Mouse (Mus musculus): ENCODE measurements around the gene Btbd35f19. TPM values are rescaled to one million over a fixed set of nuclear protein-coding genes. Genes with fewer than 3 reads are reported as not detected.
"Not testable (repeated sequence)": the region's sequence is repeated elsewhere in the genome, so short reads cannot be mapped to it uniquely, and the experiment has no call there.

The Btbd35f19 gene
- polyA plus RNA-seq (2016; fragmentation: Nextera tagmentation; extraction: Ambion mirVana), result not detected in 2 replicates

DNA sequence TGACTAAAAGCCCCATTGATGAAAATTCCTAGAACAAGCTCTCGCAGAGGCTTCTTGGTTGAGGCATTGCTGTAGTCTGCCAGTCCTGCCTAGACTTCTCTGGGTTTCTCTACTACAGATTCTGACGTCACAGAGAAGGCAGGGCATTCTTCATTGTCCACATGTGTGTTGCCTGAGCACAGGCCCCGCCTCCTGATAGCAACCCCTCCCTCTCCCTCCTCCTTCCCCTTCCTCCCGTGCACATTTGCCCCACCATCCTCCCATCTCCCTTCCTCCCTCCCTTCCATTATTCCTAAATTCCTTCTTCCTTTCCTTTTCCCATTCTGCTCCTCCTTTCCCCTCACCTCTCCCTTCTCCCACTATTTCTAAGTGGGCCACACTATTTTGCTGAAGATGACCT lies at the start of gene Btbd35f19:
TSS of gene Btbd35f19 (minus strand) at position 101 of the 400 bp plus-strand sequence.
- WGBS, result no CpG with 5 or more reads among the region's 4 CpGs
- not testable (repeated sequence) for H3K36me3 ChIP-seq; H3K27ac ChIP-seq; H3K4me3 ChIP-seq; H3K9me3 ChIP-seq; H3K4me1 ChIP-seq; DNase-seq (ENCODE audit: low spot score); H3K27me3 ChIP-seq (ENCODE audit: insufficient read depth, poor library complexity, severe bottlenecking)

DNA sequence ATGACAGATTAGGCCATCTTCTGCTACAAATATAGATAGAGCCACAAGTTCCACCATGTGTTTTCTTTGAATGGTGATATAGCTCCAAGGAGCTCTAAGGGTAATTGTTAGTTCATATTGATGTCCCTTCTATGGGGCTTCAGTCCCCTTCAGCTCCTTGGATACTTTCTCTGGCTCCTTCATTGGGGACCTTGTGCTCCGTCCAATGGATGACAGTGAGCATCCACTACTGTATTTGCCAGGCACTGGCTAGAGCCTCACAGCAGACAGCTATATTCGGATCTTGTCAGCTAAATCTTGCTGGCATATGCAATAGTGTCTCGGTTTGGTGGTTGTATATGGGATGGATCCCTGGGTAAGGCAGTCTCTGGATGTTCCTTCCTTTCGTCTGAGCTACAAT lies 41.8 kb downstream of the Btbd35f19 start:
- DNase-seq (ENCODE audit: low spot score); H3K27ac ChIP-seq; H3K4me1 ChIP-seq; H3K27me3 ChIP-seq (ENCODE audit: insufficient read depth, poor library complexity, severe bottlenecking); H3K4me3 ChIP-seq; H3K36me3 ChIP-seq; H3K9me3 ChIP-seq: not testable (repeated sequence)
- WGBS, result 84% methylated on average over 3 of the region's 4 CpGs

DNA sequence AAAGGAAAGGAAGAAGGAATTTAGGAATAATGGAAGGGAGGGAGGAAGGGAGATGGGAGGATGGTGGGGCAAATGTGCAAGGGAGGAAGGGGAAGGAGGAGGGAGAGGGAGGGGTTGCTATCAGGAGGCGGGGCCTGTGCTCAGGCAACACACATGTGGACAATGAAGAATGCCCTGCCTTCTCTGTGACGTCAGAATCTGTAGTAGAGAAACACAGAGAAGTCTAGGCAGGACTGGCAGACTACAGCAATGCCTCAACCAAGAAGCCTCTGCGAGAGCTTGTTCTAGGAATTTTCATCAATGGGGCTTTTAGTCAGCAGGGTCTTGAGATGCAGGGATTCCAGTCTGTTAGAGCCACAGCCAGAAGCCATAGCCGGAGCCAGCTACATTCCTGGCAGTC lies 47.6 kb downstream of the Btbd35f19 start, which contains the start of gene Btbd35f26:
TSS of gene Btbd35f26 (plus strand) at position 301 of the 400 bp plus-strand sequence.
- H3K4me3 ChIP-seq; H3K27ac ChIP-seq; H3K36me3 ChIP-seq; H3K4me1 ChIP-seq; H3K27me3 ChIP-seq (ENCODE audit: insufficient read depth, poor library complexity, severe bottlenecking); DNase-seq (ENCODE audit: low spot score); H3K9me3 ChIP-seq: not testable (repeated sequence)
- no CpG with 5 or more reads among the region's 4 CpGs for WGBS

Other genes starting within 250 kb of the Btbd35f19 start
- gene Spin2f, start 130.0 kb downstream of the Btbd35f19 start, polyA plus RNA-seq (2016; fragmentation: Nextera tagmentation; extraction: Ambion mirVana), result not detected in 2 replicates
- gene Btbd35f26, start 47.5 kb downstream of the Btbd35f19 start, polyA plus RNA-seq (2016; fragmentation: Nextera tagmentation; extraction: Ambion mirVana), result not detected in 2 replicates
- not detected in 2 replicates for gene Gm21883, start 190.4 kb upstream of the Btbd35f19 start, polyA plus RNA-seq (2016; fragmentation: Nextera tagmentation; extraction: Ambion mirVana)
- not detected in 2 replicates for gene Spin2e, start 235.0 kb upstream of the Btbd35f19 start, polyA plus RNA-seq (2016; fragmentation: Nextera tagmentation; extraction: Ambion mirVana)

All from heart, embryonic 10.5 days (tissue).